Mouse (Mus musculus) intestine, embryonic 14.5 days (tissue): ENCODE results near the gene Nacc2. TPM values are rescaled to one million over a fixed set of nuclear protein-coding genes. Genes with fewer than 3 reads are reported as not detected.

Experiments
- ATAC-seq: fragments of 200-750 bp; cut with Nextera tagmentation; replicated peaks from 2 replicates; pipeline ENCODE4 v1.8.0; 2017; ENCODE audit warnings: low read depth, moderate number of reproducible peaks, moderate TSS enrichment, moderate library complexity; ENCODE audit not compliant: low FRiP score, low TSS enrichment
- DNase-seq: peaks from one replicate; pipeline ENCODE4 v3.0.0-alpha.2; 2018; ENCODE audit warnings: low spot score
- H3K27ac ChIP-seq: fragments of 300-500 bp; sonication (generic); 2 replicates; pipeline ENCODE4 v1.5.1; 2014; ENCODE audit warnings: low read depth, mild to moderate bottlenecking, control low read depth
- H3K27me3 ChIP-seq: fragments of 300-500 bp; sonication (generic); replicated peaks from 2 replicates; pipeline ENCODE4 v1.6.1; 2014; ENCODE audit warnings: low read length, control low read depth; ENCODE audit not compliant: control insufficient read depth, insufficient read depth
- H3K36me3 ChIP-seq: fragments of 300-500 bp; sonication (generic); 2 replicates; pipeline ENCODE4 v1.6.1; 2014; ENCODE audit warnings: low read length, control low read depth; ENCODE audit not compliant: control insufficient read depth, insufficient read depth
- H3K4me1 ChIP-seq: fragments of 300-500 bp; sonication (generic); replicated peaks from 2 replicates; pipeline ENCODE4 v1.6.1; 2014; ENCODE audit warnings: low read length, control low read depth, mixed read lengths; ENCODE audit not compliant: control insufficient read depth, insufficient read depth
- H3K4me2 ChIP-seq: fragments of 300-500 bp; sonication (generic); 2 replicates; pipeline ENCODE4 v1.6.1; 2014; ENCODE audit warnings: low read length
- H3K4me3 ChIP-seq: fragments of 300-500 bp; sonication (generic); 2 replicates; pipeline ENCODE4 v1.5.1; 2014; ENCODE audit warnings: low read depth, low read length, control low read depth, mixed read lengths
- H3K9ac ChIP-seq: fragments of 300-500 bp; sonication (generic); 2 replicates; pipeline ENCODE4 v1.6.1; 2014; ENCODE audit warnings: mild to moderate bottlenecking, low read length
- H3K9me3 ChIP-seq: fragments of 300-500 bp; sonication (generic); 2 replicates; pipeline ENCODE4 v1.6.1; 2016; ENCODE audit warnings: low read length, control low read depth; ENCODE audit not compliant: control insufficient read depth
- WGBS: fragments of 180-500 bp; shearing (Covaris S2); extraction: QIAGEN DNeasy Blood & Tissue Kit; methylation state at CpG from one replicate; pipeline ENCODE4 v1.1.7; 2014; 5-methylcytosine and 5-hydroxymethylcytosine counted together
- polyA plus RNA-seq: library from polyadenylated mRNA; unstranded; fragments of >200 nt; fragmentation: Nextera tagmentation; extraction: Ambion mirVana; gene quantifications from 2 replicates; pipeline ENCODE4 v1.2.1, GENCODE M21; 2014

The Nacc2 gene
- polyA plus RNA-seq, 1 experiment from 2014 or later = 13.2 TPM

DNA sequence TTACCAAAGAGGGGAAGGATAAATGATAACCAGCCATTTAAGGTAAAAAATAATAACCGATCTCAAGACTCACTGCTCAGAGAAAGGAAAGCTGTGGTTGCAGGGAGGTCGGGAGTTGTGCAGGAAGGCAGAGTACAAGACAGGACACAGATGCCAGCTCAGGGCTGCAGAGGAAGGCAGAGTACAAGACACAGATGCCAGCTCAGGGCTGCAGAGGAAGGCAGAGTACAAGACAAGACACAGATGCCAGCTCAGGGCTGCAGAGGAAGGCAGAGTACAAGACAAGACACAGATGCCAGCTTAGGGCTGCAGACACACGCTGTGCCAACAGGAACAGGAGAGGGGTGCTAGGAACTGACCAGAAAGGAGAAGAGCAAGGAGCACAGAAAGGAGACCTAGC is 42.2 kb downstream of the Nacc2 start:
- H3K27ac ChIP-seq = no peak overlapping the region
- no peaks in the 10 kb centered on the region for H3K9me3 ChIP-seq
- H3K9ac ChIP-seq = no peak overlapping the region
- H3K4me2 ChIP-seq = no peak overlapping the region
- H3K4me1 ChIP-seq = no peaks in the 10 kb centered on the region
- ATAC-seq (no peak), DNase-seq (no peak)
- no peak overlapping the region for H3K4me3 ChIP-seq
- no peaks in the 10 kb centered on the region for H3K27me3 ChIP-seq
- H3K36me3 ChIP-seq = no peaks in the 10 kb centered on the region
- 61% methylated on average over 3 of the region's 3 CpGs for WGBS

DNA sequence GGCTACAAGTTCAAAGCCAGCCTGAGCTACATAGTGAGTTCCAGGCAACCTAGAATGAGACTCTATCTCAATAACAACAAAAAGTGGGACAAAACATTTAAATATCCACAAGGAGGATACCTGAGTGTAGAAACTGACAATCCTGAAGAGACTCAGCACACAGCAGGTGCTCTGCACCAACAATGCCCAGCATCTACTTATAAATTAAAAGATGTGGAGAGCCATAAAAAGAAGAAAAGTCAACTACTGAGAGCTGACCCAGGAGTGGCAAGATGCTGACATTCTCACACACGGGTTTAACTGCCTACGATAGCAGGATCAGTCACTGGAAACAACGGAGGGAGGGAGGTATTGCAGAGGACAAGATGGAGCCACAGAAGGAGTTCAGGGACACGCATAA is 43.6 kb downstream of the Nacc2 start:
- Histone ChIP-seq H3K36me3 (no peaks in the 10 kb centered on the region), H3K4me3 (no peak overlapping the region), H3K9me3 (no peaks in the 10 kb centered on the region), H3K4me1 (no peaks in the 10 kb centered on the region), H3K9ac (no peak overlapping the region), H3K27ac (no peak overlapping the region), H3K27me3 (no peaks in the 10 kb centered on the region), H3K4me2 (no peak overlapping the region)
- DNase-seq = no peak
- WGBS = 81% methylated on average over 4 of the region's 4 CpGs
- ATAC-seq = no peak

DNA sequence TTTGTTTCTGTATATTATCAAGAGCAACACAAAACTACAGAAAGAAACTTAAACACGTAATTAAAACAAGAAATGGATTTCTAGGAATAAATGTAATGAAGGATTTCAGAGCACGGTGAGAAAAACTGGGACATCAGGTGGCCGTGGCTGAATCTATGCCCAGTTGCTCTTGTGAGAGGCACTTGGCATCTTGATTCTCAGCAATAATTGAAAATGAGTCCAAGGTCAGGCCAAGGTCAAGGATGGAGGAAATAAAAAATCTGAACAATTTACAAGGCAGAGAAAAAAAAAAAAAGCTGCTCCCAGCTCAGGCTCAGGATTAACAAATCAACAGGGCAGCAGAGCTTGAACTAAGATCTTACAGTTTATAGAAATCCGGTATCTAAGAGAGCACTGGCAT is 46.0 kb downstream of the Nacc2 start:
- no peaks in the 10 kb centered on the region for H3K27me3 ChIP-seq
- no peaks in the 10 kb centered on the region for H3K4me1 ChIP-seq
- H3K36me3 ChIP-seq = no peaks in the 10 kb centered on the region
- no peak overlapping the region for H3K4me2 ChIP-seq
- H3K9me3 ChIP-seq = no peaks in the 10 kb centered on the region
- no peak for DNase-seq
- no peak for ATAC-seq
- no peak overlapping the region for H3K4me3 ChIP-seq
- 83% methylated on average over 4 of the region's 4 CpGs for WGBS
- H3K27ac ChIP-seq = no peak overlapping the region
- no peak overlapping the region for H3K9ac ChIP-seq

DNA sequence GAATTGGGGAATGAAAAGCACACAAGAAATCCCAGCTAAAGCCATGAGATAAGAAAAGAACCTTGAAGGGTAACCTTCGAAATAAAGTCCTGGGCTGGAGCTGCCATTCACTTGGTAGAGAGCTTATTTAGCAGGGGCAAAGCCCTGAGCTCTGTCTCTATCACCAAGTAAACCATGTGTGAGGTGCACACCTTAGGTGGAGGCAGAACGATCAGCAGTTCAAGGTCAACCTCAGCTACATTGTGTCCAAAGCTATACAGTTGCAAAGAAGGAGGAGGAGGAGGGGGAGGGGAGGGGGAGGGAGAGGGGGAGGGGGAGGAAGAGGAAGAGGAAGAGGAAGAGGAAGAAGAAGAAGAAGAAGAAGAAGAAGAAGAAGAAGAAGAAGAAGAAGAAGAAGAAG is 46.9 kb downstream of the Nacc2 start:
- H3K36me3 ChIP-seq = no peaks in the 10 kb centered on the region
- no peak overlapping the region for H3K27ac ChIP-seq
- DNase-seq (no peak), ATAC-seq (no peak)
- no peaks in the 10 kb centered on the region for H3K27me3 ChIP-seq
- H3K9me3 ChIP-seq = no peaks in the 10 kb centered on the region
- H3K4me3 ChIP-seq = no peak overlapping the region
- H3K9ac ChIP-seq = no peak overlapping the region
- no peak overlapping the region for H3K4me2 ChIP-seq
- no peaks in the 10 kb centered on the region for H3K4me1 ChIP-seq
- WGBS = 65% methylated on average over 2 of the region's 2 CpGs

DNA sequence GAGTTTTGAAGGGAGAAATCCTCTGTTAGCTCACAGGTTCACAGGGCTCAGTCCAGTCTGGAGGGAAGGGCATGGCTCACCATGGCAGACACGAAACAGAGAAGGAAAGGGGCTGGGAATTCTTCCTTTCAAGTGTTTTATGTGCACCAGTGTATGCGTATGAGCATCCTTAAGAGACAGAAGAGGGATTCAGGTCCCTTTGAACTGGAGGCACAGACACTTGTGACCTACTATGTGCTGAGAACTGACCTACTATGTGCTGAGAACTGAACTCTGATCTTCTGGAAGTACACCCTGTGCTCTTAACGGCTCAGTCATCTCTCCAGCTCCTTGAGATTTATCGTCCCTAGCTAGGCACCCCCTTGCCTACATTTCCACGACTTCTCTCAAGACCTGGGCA is 48.5 kb downstream of the Nacc2 start:
- Histone ChIP-seq H3K4me2 (no peak overlapping the region), H3K36me3 (no peaks in the 10 kb centered on the region), H3K9ac (no peak overlapping the region), H3K4me1 (no peaks in the 10 kb centered on the region), H3K27me3 (no peaks in the 10 kb centered on the region), H3K4me3 (no peak overlapping the region), H3K9me3 (no peaks in the 10 kb centered on the region), H3K27ac (no peak overlapping the region)
- 88% methylated on average over 5 of the region's 5 CpGs for WGBS
- DNase-seq (no peak), ATAC-seq (no peak)

DNA sequence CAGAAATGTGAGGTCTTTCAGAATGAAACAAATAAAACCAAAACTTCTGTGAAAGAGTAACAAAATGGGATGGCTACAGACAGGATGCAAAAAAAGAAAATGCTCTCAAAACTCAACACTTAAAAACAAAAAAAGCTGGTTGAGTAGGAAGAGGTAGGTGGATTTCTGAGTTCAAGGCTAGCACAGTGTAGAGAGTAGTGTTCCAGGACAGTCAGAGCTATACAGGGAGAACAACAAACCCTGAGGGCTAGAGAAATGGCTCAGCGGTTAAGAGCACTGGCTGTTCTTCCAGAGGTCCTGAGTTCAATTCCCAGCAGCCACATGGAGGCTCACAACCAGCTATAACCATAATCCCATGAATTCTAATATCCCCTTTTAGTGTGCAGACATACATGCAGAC is 54.4 kb downstream of the Nacc2 start:
- WGBS = 87% methylated on average over 1 of the region's 1 CpGs
- ATAC-seq = no peak

DNA sequence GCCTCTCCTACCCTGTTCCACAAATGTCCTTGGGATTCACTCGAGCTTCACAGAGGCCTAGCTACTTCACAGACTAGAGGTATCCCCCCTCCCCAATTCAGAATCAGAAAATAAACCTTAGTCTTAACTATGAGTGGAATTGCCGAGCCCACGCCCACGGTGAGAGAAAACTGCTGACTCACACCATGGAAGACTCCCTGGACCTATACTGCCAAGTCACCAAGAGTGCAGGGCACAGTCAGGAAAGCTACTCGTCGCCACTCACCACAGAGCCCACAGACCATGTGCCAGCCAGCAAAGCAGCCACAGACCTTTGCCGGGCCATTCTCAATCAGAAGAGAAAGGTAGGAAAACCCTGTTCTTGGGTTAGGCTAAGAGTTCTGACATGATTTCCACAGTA is 54.8 kb downstream of the Nacc2 start:
- Histone ChIP-seq H3K4me3 (no peak overlapping the region), H3K9ac (no peak overlapping the region), H3K4me1 (no peaks in the 10 kb centered on the region), H3K27ac (no peak overlapping the region), H3K9me3 (no peaks in the 10 kb centered on the region), H3K36me3 (no peaks in the 10 kb centered on the region), H3K4me2 (no peak overlapping the region), H3K27me3 (no peaks in the 10 kb centered on the region)
- ATAC-seq (no peak), DNase-seq (no peak)
- 71% methylated on average over 7 of the region's 7 CpGs for WGBS

More for the DNA sequence above, 54.4 kb downstream of the Nacc2 start:
- H3K4me2 ChIP-seq = no peak overlapping the region
- H3K4me1 ChIP-seq = no peaks in the 10 kb centered on the region
- H3K9ac ChIP-seq = no peak overlapping the region
- no peaks in the 10 kb centered on the region for H3K9me3 ChIP-seq
- no peak overlapping the region for H3K27ac ChIP-seq
- DNase-seq = no peak
- no peaks in the 10 kb centered on the region for H3K36me3 ChIP-seq
- no peak overlapping the region for H3K4me3 ChIP-seq
- no peaks in the 10 kb centered on the region for H3K27me3 ChIP-seq

DNA sequence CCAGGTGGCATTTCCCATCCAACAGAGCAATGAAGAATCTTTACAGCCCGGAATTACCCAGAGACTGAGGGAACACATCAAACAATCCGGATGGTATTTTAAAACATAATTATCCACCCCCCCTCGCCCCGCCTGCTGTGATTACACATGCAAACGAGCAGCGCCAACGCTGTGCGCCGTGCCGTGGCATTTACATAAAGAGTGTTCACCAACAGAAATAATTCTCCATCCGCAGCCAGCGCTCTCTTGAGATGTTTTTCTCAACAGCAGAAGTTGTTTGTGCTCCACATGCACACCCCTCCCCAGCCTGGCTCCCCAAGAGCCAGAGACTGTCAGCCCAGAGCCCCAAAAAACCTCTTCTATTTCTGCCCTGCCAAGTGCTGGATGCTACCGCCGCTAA is 56.5 kb downstream of the Nacc2 start:
- no peak overlapping the region for H3K9ac ChIP-seq
- H3K4me1 ChIP-seq = no peaks in the 10 kb centered on the region
- no peak overlapping the region for H3K4me3 ChIP-seq
- ATAC-seq = no peak
- no peaks in the 10 kb centered on the region for H3K27me3 ChIP-seq
- H3K9me3 ChIP-seq = no peaks in the 10 kb centered on the region
- 66% methylated on average over 14 of the region's 14 CpGs for WGBS
- no peak overlapping the region for H3K4me2 ChIP-seq
- DNase-seq = no peak
- H3K36me3 ChIP-seq = 0 out of 2 replicates have a peak, but pooled peaks cover 4% of the 10 kb centered on the region
- no peak overlapping the region for H3K27ac ChIP-seq

DNA sequence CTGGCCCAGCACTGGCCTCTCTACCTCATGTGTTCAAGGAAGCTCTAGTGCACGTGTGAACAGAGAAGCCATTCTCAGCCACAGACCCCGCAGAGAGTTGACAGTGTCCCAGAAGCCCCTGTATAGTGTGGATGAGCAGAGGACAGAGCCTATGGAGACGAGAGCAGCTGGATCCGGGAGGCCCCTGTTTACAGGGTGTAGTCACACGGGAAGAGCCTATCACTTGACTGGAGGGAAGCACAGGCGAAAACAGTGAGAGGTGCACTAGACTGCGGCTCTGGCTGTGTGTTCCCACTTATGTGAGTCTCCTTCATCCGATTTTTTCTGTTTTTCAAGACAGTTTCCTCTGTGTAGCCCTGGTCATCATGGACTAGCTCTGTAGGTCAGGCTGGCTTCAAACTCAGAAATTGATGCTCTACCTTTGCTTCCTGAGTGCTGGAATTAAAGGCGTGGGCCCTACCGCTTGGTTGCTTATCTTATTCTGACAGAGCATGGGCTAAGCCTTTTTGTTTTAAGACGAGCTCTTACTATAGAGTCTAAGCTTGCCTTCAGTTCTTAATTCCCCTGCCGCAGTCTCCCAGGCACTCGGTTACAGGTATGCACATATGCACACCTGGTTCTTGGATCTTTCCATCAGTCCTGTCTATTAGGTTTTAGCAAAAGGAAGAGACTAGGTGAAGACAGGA is 60.1 kb downstream of the Nacc2 start:
- Histone ChIP-seq H3K9ac (no peak overlapping the region), H3K4me2 (no peak overlapping the region), H3K4me1 (no peaks in the 10 kb centered on the region), H3K4me3 (no peak overlapping the region), H3K9me3 (no peaks in the 10 kb centered on the region), H3K27me3 (no peaks in the 10 kb centered on the region), H3K27ac (no peak overlapping the region), H3K36me3 (0 out of 2 replicates have a peak, but pooled peaks cover 11% of the 10 kb centered on the region)
- no peak for ATAC-seq
- DNase-seq = no peak
- WGBS = 69% methylated on average over 13 of the region's 13 CpGs
